Mouse (Mus musculus) brain, adult 2 months (tissue): ENCODE measurements around the gene Hes3.

ENCODE experiments used
- DNase-seq: peaks from one replicate; pipeline ENCODE4 v3.0.0; 2011; ENCODE audit warnings: low read depth, low spot score

Hes3 gene

GRCm38 (mm10) chr4:152291562-152291961, at the start of gene Hes3:
Gene Hes3, minus strand, starts transcription at chr4:152291662.
- no peak for DNase-seq

DNA sequence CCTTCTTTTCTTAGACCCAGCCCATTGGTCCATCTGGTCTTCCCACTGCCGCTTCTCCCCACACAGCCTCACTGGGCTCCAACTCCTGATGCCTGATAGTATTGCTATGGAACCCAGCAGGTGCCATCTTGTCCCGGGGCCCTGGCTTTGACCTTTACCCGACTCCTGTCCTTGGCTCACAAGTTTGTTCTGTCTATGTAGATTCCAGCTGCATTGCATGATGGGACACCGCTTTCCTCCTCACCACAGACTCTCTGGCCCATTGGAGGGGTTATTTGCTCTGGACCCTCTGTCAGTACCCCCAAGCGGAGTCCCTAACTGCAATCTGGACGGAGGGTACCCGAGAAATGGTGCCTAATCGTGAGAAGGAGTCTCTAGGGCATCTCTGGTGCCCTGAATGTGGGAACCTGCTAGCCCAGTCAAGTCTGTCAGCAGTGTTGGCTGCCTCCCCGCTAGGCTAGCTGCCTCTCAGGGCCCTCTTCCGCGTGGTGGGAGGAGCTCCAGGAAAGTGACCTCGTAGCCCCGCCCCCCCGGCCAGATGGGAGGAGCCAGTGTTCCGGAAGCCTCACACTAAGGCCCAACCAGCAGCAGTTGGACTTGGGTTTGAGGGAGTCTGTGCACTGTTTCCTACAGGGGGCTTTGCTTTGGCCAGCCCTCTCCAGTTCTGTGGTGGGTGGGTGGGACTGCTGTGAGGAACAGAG, 49.3 kb upstream of the Hes3 start:
- DNase-seq, result peak; percentile 53

DNA sequence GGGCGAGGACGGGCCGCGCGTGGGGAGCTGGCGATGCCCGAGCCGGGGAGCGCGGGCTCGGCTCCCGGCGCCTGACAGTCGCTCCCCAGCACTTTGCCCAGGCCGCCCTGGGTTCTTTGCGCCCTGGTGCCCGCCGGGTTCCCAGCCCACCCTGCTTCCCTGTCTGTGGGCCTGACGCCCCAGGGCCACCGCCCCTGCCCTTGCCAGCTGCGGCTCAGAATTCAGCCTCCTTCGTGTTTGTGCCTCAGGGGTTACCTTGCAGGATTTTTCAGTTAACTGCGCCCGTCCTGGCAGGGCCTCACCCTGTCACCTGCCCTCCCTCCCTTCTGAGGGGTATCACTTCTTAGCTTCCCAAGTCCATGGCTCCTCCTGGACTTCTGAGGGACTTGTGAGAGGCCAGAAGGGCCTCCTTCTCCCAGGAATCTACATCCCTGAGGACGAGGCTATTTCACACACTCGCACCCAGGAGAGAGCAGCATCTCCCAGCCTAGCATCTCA, 47.9 kb upstream of the Hes3 start:
- DNase-seq, result no peak

GRCm38 (mm10) chr4:152338419-152339292, 47.2 kb upstream of the Hes3 start, which contains the start of gene Chd5:
Gene Chd5, plus strand, starts transcription at chr4:152338651.
- peak; percentile 79 for DNase-seq

DNA sequence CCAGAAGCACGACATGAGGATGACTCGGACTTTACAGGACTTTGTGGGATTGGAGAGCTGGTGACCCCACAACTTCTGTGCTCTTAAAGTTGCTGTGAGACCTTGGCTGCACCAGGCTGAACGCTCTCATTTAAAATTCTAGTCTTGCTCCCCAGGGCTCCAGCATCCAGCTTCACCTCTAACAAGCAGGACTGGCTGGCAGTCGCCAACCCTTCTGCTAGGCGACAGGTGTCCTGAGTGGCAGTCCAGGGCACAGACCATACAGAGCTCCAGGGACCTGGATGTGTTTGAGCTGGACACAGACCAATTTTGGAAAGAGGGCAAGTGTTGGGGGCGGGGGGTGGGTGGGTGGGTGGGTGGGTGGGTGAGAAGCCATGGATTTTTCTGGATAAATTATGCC, 46.3 kb upstream of the Hes3 start:
- no peak for DNase-seq

GRCm38 (mm10) chr4:152333587-152333986, 42.1 kb upstream of the Hes3 start:
- no peak for DNase-seq

GRCm38 (mm10) chr4:152332952-152333351, 41.5 kb upstream of the Hes3 start:
- DNase-seq, result peak; percentile 88

- DNase-seq, result peak; percentile 58
Measured at GRCm38 (mm10) chr4:152328691-152329090, 37.2 kb upstream of the Hes3 start.

- DNase-seq, result no peak
Measured at GRCm38 (mm10) chr4:152326543-152326942, 35.1 kb upstream of the Hes3 start.

GRCm38 (mm10) chr4:152325574-152326411, 34.3 kb upstream of the Hes3 start, which contains the start of gene Rpl22:
Gene Rpl22, plus strand, starts transcription at chr4:152325742.
- DNase-seq, result peak; percentile 100

DNA sequence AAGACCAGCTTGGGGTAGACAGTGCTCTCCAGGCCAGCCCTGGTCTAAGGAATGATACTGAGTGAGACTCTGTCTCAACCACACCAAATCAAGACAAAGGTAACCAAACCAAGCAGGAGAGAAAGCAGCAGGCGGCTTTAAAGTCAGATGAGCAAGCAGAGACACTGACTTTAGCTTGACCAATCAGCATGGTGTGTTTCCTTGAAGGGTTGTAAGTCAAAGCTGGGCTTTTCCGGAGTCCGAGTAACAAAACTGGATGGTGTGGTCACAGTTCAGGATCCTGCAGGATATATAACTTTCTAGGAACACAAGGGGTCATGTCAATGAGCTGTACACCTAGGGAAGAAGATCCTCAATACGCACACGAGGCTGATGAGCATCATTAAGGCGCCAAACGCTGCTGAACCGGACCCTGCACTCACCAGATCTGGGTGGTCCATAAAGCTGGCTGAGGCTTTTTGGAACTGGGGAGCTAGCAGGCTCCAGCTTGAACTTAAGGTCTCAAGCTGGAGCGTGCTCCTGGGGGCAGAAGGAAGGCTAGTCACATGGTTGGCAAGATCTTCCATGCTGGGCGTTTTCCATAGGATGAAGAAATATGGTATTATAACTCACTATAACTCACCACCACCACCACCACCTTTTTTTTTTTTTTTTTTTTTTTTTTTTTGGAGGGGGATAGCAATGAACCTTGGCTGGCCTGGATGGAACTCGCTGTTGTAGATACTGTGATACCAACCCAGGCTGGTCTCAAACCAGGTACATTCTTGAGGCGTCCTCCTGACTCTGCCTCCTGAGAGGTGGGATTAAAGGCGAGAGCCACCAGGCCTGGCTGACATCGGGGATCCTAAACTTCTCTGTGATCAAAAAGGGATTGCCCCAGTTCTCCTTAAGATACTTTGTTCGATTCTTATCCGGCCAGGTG, 33.4 kb upstream of the Hes3 start:
- DNase-seq, result no peak

GRCm38 (mm10) chr4:152321464-152321863, 30.0 kb upstream of the Hes3 start:
- no peak for DNase-seq

DNA sequence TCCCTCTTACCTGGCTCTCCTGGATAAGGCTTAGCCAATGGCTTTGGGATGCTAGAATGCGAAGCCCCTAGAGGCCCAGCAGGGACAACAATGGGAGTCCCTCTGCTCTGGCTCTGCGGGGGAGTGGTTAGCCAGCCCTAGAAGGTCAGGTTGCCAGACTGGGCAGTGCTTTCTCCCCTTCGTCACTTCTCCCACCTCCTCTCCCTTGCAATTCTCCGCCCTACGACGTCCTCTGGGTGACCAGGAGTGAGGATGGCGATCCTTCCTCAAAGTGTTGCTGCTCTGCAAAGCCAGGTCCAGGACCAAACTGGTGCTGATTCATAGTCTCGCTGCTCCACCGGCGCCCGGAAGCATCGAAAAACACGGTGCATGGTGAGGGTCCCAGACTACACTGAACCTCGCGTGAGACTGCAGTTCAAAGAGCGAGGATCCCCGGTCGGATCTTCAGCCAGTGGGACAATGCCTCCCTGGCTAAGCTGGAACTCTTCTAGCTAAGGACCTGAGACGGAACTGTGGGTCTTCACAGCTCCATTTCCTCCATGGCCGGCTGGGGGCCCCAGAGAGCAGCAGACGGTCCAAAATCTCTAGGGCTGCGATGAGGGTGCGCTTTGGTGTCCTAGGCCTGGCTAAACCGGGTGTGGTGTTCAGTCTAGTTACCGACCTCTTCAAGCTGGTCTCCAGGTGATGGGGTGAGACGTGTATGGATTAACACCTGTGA, 27.2 kb upstream of the Hes3 start, which contains the start of gene Rnf207:
Rnf207 (minus strand) TSS at position 477 of the 718 bp plus-strand sequence.
- peak; percentile 68 for DNase-seq

DNA sequence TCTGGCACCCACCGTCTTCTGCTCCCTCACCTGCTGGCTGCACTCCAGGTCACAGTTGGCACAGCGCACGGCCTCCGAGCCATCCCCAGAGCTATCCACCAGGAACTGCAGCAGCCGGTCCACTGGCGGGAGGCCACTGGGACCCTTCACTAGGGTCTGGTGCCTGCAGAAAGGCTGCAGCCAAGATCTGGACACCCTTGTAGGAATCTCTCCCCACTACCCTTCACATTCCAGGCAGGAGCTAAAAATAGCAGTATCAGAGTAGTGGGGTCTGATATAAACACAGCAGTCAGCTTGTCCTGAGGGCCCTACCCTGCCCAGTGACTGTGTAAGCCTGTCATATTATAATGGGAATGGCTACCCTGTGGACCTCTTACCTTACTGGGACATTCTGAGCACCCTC, 26.2 kb upstream of the Hes3 start:
- no peak for DNase-seq

DNA sequence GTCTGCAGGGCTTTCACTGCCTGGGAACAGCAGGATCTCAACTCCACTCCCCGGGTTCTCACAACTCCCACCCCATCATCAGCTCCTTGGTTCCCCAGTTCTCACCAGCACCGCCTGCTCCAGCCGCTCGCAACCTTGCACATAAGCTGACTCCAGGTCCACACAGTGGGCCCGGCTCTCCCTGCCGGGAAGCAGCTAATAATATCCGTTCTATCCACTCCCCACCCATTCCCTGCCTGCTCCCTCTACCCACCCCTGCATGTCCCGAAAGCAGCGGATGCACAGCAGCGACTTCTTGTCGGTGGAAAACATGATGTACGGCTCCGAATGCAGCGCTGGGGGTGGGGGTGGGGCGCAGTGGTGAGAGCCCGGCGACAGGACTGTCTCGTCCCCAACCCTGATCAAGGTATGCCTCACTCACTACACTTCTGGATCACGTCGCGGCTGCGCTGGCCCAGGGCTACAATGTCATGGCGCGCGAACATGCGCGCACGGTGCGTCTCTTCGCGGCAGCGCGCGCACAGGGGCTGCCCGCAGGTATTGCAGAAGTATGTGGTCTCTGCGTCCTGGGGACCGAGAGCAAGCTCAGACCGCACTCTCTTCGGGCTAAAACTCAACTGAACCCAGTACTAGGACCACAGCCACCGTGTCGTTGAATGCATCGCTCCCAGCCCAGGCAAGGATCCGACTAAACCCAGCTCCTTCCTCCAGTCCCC, 24.2 kb upstream of the Hes3 start:
- peak; percentile 57 for DNase-seq

DNA sequence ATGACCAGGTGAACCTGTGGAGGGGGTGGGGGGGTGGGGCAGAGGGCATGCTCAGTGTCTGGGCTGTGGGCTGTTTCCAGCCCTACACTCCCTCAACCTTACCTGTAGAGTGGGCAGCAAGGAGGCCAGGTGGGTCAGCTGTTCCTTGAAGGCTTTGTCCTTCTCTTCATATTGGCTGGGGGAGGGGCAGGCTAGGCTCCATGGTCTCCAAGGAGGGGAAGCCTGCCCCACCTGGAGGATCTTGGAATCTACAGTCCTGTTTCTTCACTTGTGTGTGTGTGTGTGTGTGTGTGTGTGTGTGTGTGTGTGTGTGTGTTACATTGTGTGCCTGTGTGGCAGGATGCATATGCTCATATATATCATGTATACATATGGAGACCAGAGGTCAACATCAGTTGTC, 22.5 kb upstream of the Hes3 start:
- DNase-seq, result peak; percentile 64

- DNase-seq, result peak; percentile 60
Measured at GRCm38 (mm10) chr4:152313211-152313632, 21.8 kb upstream of the Hes3 start.

DNA sequence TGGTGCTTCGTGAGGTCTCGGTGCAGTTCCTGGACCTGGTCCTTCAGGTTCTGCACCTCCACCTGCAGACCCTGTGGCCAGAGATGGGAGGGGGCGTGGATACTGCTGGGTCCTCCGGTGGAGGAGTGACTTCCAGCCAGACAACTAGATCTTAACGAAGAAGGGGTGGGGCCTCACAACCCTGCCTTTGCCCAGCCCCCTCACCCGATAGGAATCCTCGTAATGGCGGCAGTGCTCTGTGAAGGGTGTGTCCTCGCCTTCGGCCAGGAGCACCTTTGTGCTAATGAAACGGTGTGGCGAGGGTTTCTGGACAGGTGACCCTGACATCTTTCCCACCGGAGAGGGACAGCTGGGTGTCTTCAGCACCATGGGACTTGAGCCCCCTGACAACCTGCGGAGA, 20.7 kb upstream of the Hes3 start:
- DNase-seq, result no peak

- DNase-seq, result no peak
Measured at GRCm38 (mm10) chr4:152307542-152307941, 16.1 kb upstream of the Hes3 start.
